ENCODE assay signal across 8 mouse cellular contexts in the genomic region with DNA sequence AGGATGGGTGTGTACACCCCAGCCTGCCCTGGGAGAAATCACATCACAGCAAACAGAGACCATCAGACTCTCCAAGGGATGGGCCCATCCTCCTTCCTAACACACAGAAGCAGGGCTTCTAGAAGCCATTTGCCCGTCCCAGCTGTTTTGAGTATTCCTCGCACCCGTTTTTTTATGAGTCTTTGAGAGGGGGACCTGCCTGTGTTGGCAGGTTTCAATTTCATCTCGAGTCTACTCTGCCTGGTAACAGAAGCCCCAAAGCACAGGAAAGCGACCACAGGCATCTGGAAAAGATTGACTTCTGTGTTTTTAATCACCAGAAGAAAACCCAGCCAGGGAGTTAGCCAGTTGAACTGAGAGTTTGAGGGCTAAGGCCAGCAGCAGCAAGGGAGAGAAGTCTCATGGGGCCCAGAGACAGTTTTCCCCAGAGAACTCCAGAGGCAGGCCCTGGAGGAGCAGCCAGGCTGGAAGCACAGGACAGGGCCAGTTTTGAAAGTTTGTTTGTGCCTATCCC. TPM values are rescaled to one million over a fixed set of nuclear protein-coding genes. Genes with fewer than 3 reads are reported as not detected.
DNase-seq lines count a peak whose midpoint lies in the region; ATAC-seq and TF ChIP-seq lines count a peak whose summit lies in the region.

No protein-coding gene starts in this region.

- no peaks in the 10 kb centered on the region for H3K36me3 ChIP-seq in liver, adult 2 months (ENCODE audit: control insufficient read depth, insufficient read depth, low read length)
- H3K36me3 ChIP-seq in liver, embryonic 12.5 days = no peaks in the 10 kb centered on the region
- no peaks in the 10 kb centered on the region for H3K36me3 ChIP-seq in embryonic facial prominence, embryonic 14.5 days (ENCODE audit: control insufficient read depth, insufficient read depth, low read length)
- no peaks in the 10 kb centered on the region for H3K36me3 ChIP-seq in hindbrain, embryonic 16.5 days (ENCODE audit: control insufficient read depth, insufficient read depth, low read length)
- no peaks in the 10 kb centered on the region for H3K36me3 ChIP-seq in neural tube, embryonic 14.5 days (ENCODE audit: control insufficient read depth, insufficient read depth, low read length)

- H3K9ac ChIP-seq in liver, adult 2 months (ENCODE audit: low read depth, low read length) = no peak overlapping the region
- no peak overlapping the region for H3K9ac ChIP-seq in liver, embryonic 12.5 days
- H3K9ac ChIP-seq in embryonic facial prominence, embryonic 14.5 days (ENCODE audit: low read depth, low read length) = peak overlapping the region; percentile 44
- H3K9ac ChIP-seq in hindbrain, embryonic 16.5 days (ENCODE audit: low read depth, low read length) = no peak overlapping the region
- no peak overlapping the region for H3K9ac ChIP-seq in neural tube, embryonic 14.5 days (replicated peaks; ENCODE audit: low read depth, low read length)

- H3K27me3 ChIP-seq in liver, adult 2 months (ENCODE audit: control insufficient read depth, insufficient read depth, low read length) = no peaks in the 10 kb centered on the region
- H3K27me3 ChIP-seq in liver, embryonic 12.5 days (replicated peaks) = peaks cover 9% of the 10 kb centered on the region; the same call in 1 of the 2 replicates
- no peaks in the 10 kb centered on the region for H3K27me3 ChIP-seq in embryonic facial prominence, embryonic 14.5 days (replicated peaks; ENCODE audit: control insufficient read depth, insufficient read depth, low read length)
- H3K27me3 ChIP-seq in hindbrain, embryonic 16.5 days (replicated peaks; ENCODE audit: control insufficient read depth, insufficient read depth, low read length) = 0 out of 2 replicates have a peak, but pooled peaks cover under 1% of the 10 kb centered on the region
- no peaks in the 10 kb centered on the region for H3K27me3 ChIP-seq in neural tube, embryonic 14.5 days (ENCODE audit: control insufficient read depth, insufficient read depth, low read length)

- TF ChIP-seq POLR2A in liver, adult 2 months (IDR thresholded peaks at IDR 0.05; ENCODE audit: extremely low read depth, insufficient read depth, low read length) = no peak

- peak overlapping the region; percentile 45 for H3K27ac ChIP-seq in liver, adult 2 months (replicated peaks; ENCODE audit: insufficient read depth, low read depth, low read length)
- no peak overlapping the region for H3K27ac ChIP-seq in liver, embryonic 12.5 days
- peak overlapping the region; percentile 95 for H3K27ac ChIP-seq in embryonic facial prominence, embryonic 14.5 days (replicated peaks; ENCODE audit: low read depth, low read length)
- H3K27ac ChIP-seq in hindbrain, embryonic 16.5 days (ENCODE audit: low read depth, low read length) = peak overlapping the region; percentile 55; the same call in 1 of the 2 replicates
- H3K27ac ChIP-seq in neural tube, embryonic 14.5 days (ENCODE audit: low read depth, low read length) = peak overlapping the region; percentile 55; the same call in 1 of the 2 replicates

- no peak for TF ChIP-seq CTCF in liver, adult 2 months (IDR thresholded peaks at IDR 0.05; ENCODE audit: low read depth, low read length)

- DNase-seq in liver, adult 2 months (ENCODE audit: extremely low read depth, low read depth, low spot score) = no peak
- DNase-seq in embryonic facial prominence, embryonic 14.5 days (ENCODE audit: low spot score) = peak; percentile 94
- no peak for DNase-seq in Muller cell, postnatal 12 days (ENCODE audit: inconsistent ontology term)
- no peak for DNase-seq in left cerebral cortex, adult 11 months (ENCODE audit: low spot score)

- H3K4me2 ChIP-seq in liver, embryonic 12.5 days = no peak overlapping the region
- H3K4me2 ChIP-seq in embryonic facial prominence, embryonic 14.5 days (ENCODE audit: low read depth, low read length) = peak overlapping the region; percentile 30
- no peak overlapping the region for H3K4me2 ChIP-seq in hindbrain, embryonic 16.5 days (ENCODE audit: low read length)
- no peak overlapping the region for H3K4me2 ChIP-seq in neural tube, embryonic 14.5 days (ENCODE audit: low read depth, low read length)

- H3K4me1 ChIP-seq in liver, adult 2 months (ENCODE audit: control insufficient read depth, insufficient read depth, low read length) = no peaks in the 10 kb centered on the region
- H3K4me1 ChIP-seq in liver, embryonic 12.5 days = no peaks in the 10 kb centered on the region
- peaks cover 49% of the 10 kb centered on the region for H3K4me1 ChIP-seq in embryonic facial prominence, embryonic 14.5 days (ENCODE audit: control insufficient read depth, insufficient read depth, low read length)
- H3K4me1 ChIP-seq in hindbrain, embryonic 16.5 days (ENCODE audit: control insufficient read depth, insufficient read depth, low read depth, low read length) = peaks cover 15% of the 10 kb centered on the region
- peaks cover 12% of the 10 kb centered on the region; the same call in 1 of the 2 replicates for H3K4me1 ChIP-seq in neural tube, embryonic 14.5 days (ENCODE audit: control insufficient read depth, insufficient read depth, low read length)

- no peaks in the 10 kb centered on the region for H3K79me2 ChIP-seq in liver, adult 2 months (ENCODE audit: control insufficient read depth, insufficient read depth, low read length)

- WGBS in liver, adult 2 months = 75% methylated on average over 5 of the region's 5 CpGs
- WGBS in liver, embryonic 12.5 days (ENCODE audit: insufficient replicate concordance) = 47% methylated on average over 5 of the region's 5 CpGs
- 10% methylated on average over 5 of the region's 5 CpGs for WGBS in embryonic facial prominence, embryonic 14.5 days
- WGBS in hindbrain, embryonic 16.5 days = 29% methylated on average over 5 of the region's 5 CpGs
- WGBS in neural tube, embryonic 14.5 days = 36% methylated on average over 5 of the region's 5 CpGs

- H3K9me3 ChIP-seq in liver, embryonic 12.5 days (replicated peaks) = no peaks in the 10 kb centered on the region
- H3K9me3 ChIP-seq in embryonic facial prominence, embryonic 14.5 days (ENCODE audit: control insufficient read depth, low read length) = no peaks in the 10 kb centered on the region
- no peaks in the 10 kb centered on the region for H3K9me3 ChIP-seq in hindbrain, embryonic 16.5 days (ENCODE audit: control insufficient read depth, low read length)
- no peaks in the 10 kb centered on the region for H3K9me3 ChIP-seq in neural tube, embryonic 14.5 days (ENCODE audit: control insufficient read depth, low read length)

- ATAC-seq in liver, embryonic 12.5 days = no peak
- peak; percentile 66 for ATAC-seq in embryonic facial prominence, embryonic 14.5 days (ENCODE audit: low read depth)
- no peak for ATAC-seq in hindbrain, embryonic 16.5 days
- no peak for ATAC-seq in neural tube, embryonic 14.5 days (ENCODE audit: low read depth)
- no peak for ATAC-seq in megakaryocyte, adult 5-6 weeks (ENCODE audit: poor library complexity, severe bottlenecking)

- H3K4me3 ChIP-seq in liver, adult 2 months (ENCODE audit: insufficient read depth, low read depth, low read length) = no peak overlapping the region
- H3K4me3 ChIP-seq in liver, embryonic 12.5 days = no peak overlapping the region
- H3K4me3 ChIP-seq in embryonic facial prominence, embryonic 14.5 days (ENCODE audit: low read depth, low read length) = no peak overlapping the region
- no peak overlapping the region for H3K4me3 ChIP-seq in hindbrain, embryonic 16.5 days (ENCODE audit: low read length)
- H3K4me3 ChIP-seq in neural tube, embryonic 14.5 days (ENCODE audit: low read depth, low read length) = no peak overlapping the region

RNA-seq across cellular contexts. Expression of a gene that starts 24.7 kb away (rescaled TPM):
- total RNA-seq in liver, adult 2 months (2014; rRNA removed) = 7.8 and 9.9 TPM in 2 replicates
- 16.1 and 21.9 TPM in 2 replicates for polyA plus RNA-seq in liver, adult 2 months (2012; rRNA removed)
- 7.5 and 11.8 TPM in 2 replicates for polyA plus RNA-seq in liver, embryonic 12.5 days (2016; fragmentation: Nextera tagmentation; extraction: Ambion mirVana)
- polyA plus RNA-seq in embryonic facial prominence, embryonic 14.5 days (2014; fragmentation: Nextera tagmentation; extraction: Ambion mirVana) = 139 and 160 TPM in 2 replicates
- polyA plus RNA-seq in hindbrain, embryonic 16.5 days (2015; fragmentation: Nextera tagmentation; extraction: Ambion mirVana) = 73.6 and 101 TPM in 2 replicates
- polyA plus RNA-seq in neural tube, embryonic 14.5 days (2014; fragmentation: Nextera tagmentation; extraction: Ambion mirVana) = 134 and 141 TPM in 2 replicates
- total RNA-seq in megakaryocyte, adult 5-6 weeks (2015) = 71.3 and 72.6 TPM in 2 replicates
- total RNA-seq in megakaryocyte, adult 5-6 weeks (2017) = 47.4 and 51.1 TPM in 2 replicates
